Mouse (Mus musculus) C2C12 (cell line): ENCODE measurements around the gene Kank1.

Experiments used
- CEBPB ChIP-seq: IDR thresholded peaks from one replicate; pipeline ENCODE4 v1.6.1; 2011; ENCODE audit warnings: low read depth, mild to moderate bottlenecking, control low read depth, moderate library complexity
- CTCF ChIP-seq: IDR thresholded peaks from one replicate; pipeline ENCODE4 v1.5.1; 2011; ENCODE audit not compliant: control insufficient read depth, insufficient read depth, insufficient read length
- MAX ChIP-seq: IDR thresholded peaks from one replicate; pipeline ENCODE4 v1.6.1; 2011; ENCODE audit warnings: mild to moderate bottlenecking, control low read depth
- USF1 ChIP-seq: IDR thresholded peaks from one replicate; pipeline ENCODE4 v1.6.1; 2011; ENCODE audit warnings: low read depth, mild to moderate bottlenecking, control low read depth, moderate library complexity

- TF ChIP-seq USF1 (no peak), CTCF (no peak), CEBPB (no peak), MAX (no peak)
Observed at GRCm38 (mm10) chr19:25361956-25362355, 125.2 kb downstream of the Kank1 start.
